In the genomic region with DNA sequence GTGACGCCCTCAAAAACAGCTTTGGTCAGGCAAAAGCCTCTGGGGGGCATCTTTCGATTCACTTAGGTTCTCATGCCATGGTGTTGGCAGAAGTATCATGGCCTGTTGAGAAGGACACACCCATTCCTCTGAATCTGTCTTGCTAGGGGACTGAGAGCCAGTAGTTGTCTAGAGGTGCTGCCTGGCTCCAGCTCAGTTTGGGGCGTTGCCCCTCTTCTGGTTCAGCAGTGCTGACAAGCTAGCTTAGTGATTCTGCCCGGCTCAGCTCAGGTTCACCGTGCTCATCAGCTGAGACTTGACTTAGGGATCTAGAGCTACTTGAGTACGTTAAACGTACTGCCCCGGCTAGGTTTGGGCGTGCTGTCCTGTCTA, we compare ENCODE assay signal across 8 mouse cellular contexts. TPM values are rescaled to one million over a fixed set of nuclear protein-coding genes. Genes with fewer than 3 reads are reported as not detected.
DNase-seq lines count a peak whose midpoint lies in the region; ATAC-seq and TF ChIP-seq lines count a peak whose summit lies in the region.

No protein-coding gene starts in this region.

- ATAC-seq in kidney, postnatal 0 days (replicated peaks; ENCODE audit: low FRiP score, low read depth) = no peak
- no peak for ATAC-seq in embryonic facial prominence, embryonic 11.5 days (replicated peaks; ENCODE audit: insufficient number of reproducible peaks, low FRiP score, low TSS enrichment, low read depth)
- ATAC-seq in intestine, embryonic 16.5 days = peak; percentile 30
- peak; percentile 60 for ATAC-seq in monocyte, adult 5-6 weeks (replicated peaks; ENCODE audit: insufficient number of reproducible peaks, low FRiP score, low TSS enrichment, poor library complexity, severe bottlenecking)

- peak overlapping the region; percentile 61 for H3K4me3 ChIP-seq in kidney, postnatal 0 days (replicated peaks; ENCODE audit: low read depth, low read length)
- peak overlapping the region; percentile 60 for H3K4me3 ChIP-seq in embryonic facial prominence, embryonic 11.5 days (ENCODE audit: low read depth, low read length)
- H3K4me3 ChIP-seq in intestine, embryonic 16.5 days (ENCODE audit: low read length) = peak overlapping the region; percentile 64

- peak overlapping the region; percentile 88 for H3K4me2 ChIP-seq in kidney, postnatal 0 days (ENCODE audit: low read length)
- H3K4me2 ChIP-seq in embryonic facial prominence, embryonic 11.5 days (ENCODE audit: low read depth, low read length) = peak overlapping the region; percentile 97
- H3K4me2 ChIP-seq in intestine, embryonic 16.5 days (ENCODE audit: low read depth, low read length) = peak overlapping the region; percentile 89

- peak; percentile 11 for DNase-seq in kidney, postnatal 0 days (ENCODE audit: low spot score)
- DNase-seq in kidney, postnatal 25 days = no peak
- no peak for DNase-seq in embryonic facial prominence, embryonic 11.5 days (ENCODE audit: low spot score)
- DNase-seq in adrenal gland, postnatal 25 days = no peak
- DNase-seq in frontal cortex, postnatal 36 days (ENCODE audit: low spot score in 2 of 2) = no peak
- no peak for DNase-seq in kidney, adult 9 months

- no peaks in the 10 kb centered on the region for H3K27me3 ChIP-seq in kidney, postnatal 0 days (ENCODE audit: insufficient read depth, low read length)
- peaks cover 3% of the 10 kb centered on the region for H3K27me3 ChIP-seq in embryonic facial prominence, embryonic 11.5 days (ENCODE audit: control insufficient read depth, insufficient read depth, low read length)
- H3K27me3 ChIP-seq in intestine, embryonic 16.5 days (replicated peaks; ENCODE audit: control insufficient read depth, insufficient read depth, low read length) = no peaks in the 10 kb centered on the region; the same call in 1 of the 2 replicates

- no peak overlapping the region for H3K27ac ChIP-seq in kidney, postnatal 0 days
- no peak overlapping the region for H3K27ac ChIP-seq in embryonic facial prominence, embryonic 11.5 days (replicated peaks; ENCODE audit: low read depth, low read length)
- H3K27ac ChIP-seq in intestine, embryonic 16.5 days (ENCODE audit: low read length) = peak overlapping the region; percentile 70; the same call in 1 of the 2 replicates

- no peaks in the 10 kb centered on the region for H3K9me3 ChIP-seq in kidney, postnatal 0 days (replicated peaks; ENCODE audit: low read length)
- no peaks in the 10 kb centered on the region for H3K9me3 ChIP-seq in embryonic facial prominence, embryonic 11.5 days (replicated peaks; ENCODE audit: control insufficient read depth, low read length)
- H3K9me3 ChIP-seq in intestine, embryonic 16.5 days (ENCODE audit: control insufficient read depth, low read length) = no peaks in the 10 kb centered on the region

- peak overlapping the region; percentile 51 for H3K9ac ChIP-seq in kidney, postnatal 0 days (ENCODE audit: low read depth, low read length)
- H3K9ac ChIP-seq in embryonic facial prominence, embryonic 11.5 days (replicated peaks; ENCODE audit: low read length) = peak overlapping the region; percentile 62; the same call in 1 of the 2 replicates
- peak overlapping the region; percentile 70 for H3K9ac ChIP-seq in intestine, embryonic 16.5 days (ENCODE audit: low read depth, low read length)

- WGBS in kidney, postnatal 0 days = 17% methylated on average over 9 of the region's 9 CpGs
- WGBS in embryonic facial prominence, embryonic 11.5 days = 21% methylated on average over 9 of the region's 9 CpGs
- 23% methylated on average over 9 of the region's 9 CpGs for WGBS in intestine, embryonic 16.5 days

- H3K36me3 ChIP-seq in kidney, postnatal 0 days (ENCODE audit: insufficient read depth, low read length) = no peaks in the 10 kb centered on the region
- no peaks in the 10 kb centered on the region for H3K36me3 ChIP-seq in embryonic facial prominence, embryonic 11.5 days (replicated peaks; ENCODE audit: control insufficient read depth, insufficient read depth, low read depth, low read length)
- H3K36me3 ChIP-seq in intestine, embryonic 16.5 days (ENCODE audit: control insufficient read depth, insufficient read depth, low read length) = no peaks in the 10 kb centered on the region

- no peak for TF ChIP-seq CTCF in kidney, postnatal 0 days (IDR thresholded peaks at IDR 0.05; ENCODE audit: low read depth)

- H3K4me1 ChIP-seq in kidney, postnatal 0 days (replicated peaks; ENCODE audit: insufficient read depth, low read length) = no peaks in the 10 kb centered on the region
- no peaks in the 10 kb centered on the region for H3K4me1 ChIP-seq in embryonic facial prominence, embryonic 11.5 days (ENCODE audit: control insufficient read depth, insufficient read depth, low read length)
- H3K4me1 ChIP-seq in intestine, embryonic 16.5 days (ENCODE audit: control insufficient read depth, insufficient read depth, low read length) = peaks cover 4% of the 10 kb centered on the region; the same call in 1 of the 2 replicates

RNA-seq across cellular contexts. Expression of a gene that starts 0.5 kb away (rescaled TPM):
- 3.3 and 3.8 TPM in 2 replicates for polyA plus RNA-seq in kidney, postnatal 0 days (2015; fragmentation: Nextera tagmentation; extraction: Ambion mirVana)
- polyA plus RNA-seq in embryonic facial prominence, embryonic 11.5 days (2014; fragmentation: Nextera tagmentation; extraction: Ambion mirVana) = 2.6 and 2.9 TPM in 2 replicates
- polyA plus RNA-seq in intestine, embryonic 16.5 days (2015; fragmentation: Nextera tagmentation; extraction: Ambion mirVana) = 2.7 and 2.9 TPM in 2 replicates
- 284 to 318 TPM (median 288 TPM) in 3 replicates for total RNA-seq in monocyte, adult 5-6 weeks (2017)
- 3.1 and 3.4 TPM in 2 replicates for total RNA-seq in adrenal gland, postnatal 25 days (2021)

RNA-seq across cellular contexts. Expression of a gene that starts 51.4 kb away (rescaled TPM):
- 0.04 and 0.08 TPM in 2 replicates for polyA plus RNA-seq in kidney, postnatal 0 days (2015; fragmentation: Nextera tagmentation; extraction: Ambion mirVana)
- polyA plus RNA-seq in embryonic facial prominence, embryonic 11.5 days (2014; fragmentation: Nextera tagmentation; extraction: Ambion mirVana) = 0.14 and 0.22 TPM in 2 replicates
- polyA plus RNA-seq in intestine, embryonic 16.5 days (2015; fragmentation: Nextera tagmentation; extraction: Ambion mirVana) = 0.46 and 0.47 TPM in 2 replicates
- total RNA-seq in monocyte, adult 5-6 weeks (2017) = 0.19 to 1.4 TPM (median 1.4 TPM) in 3 replicates
- total RNA-seq in adrenal gland, postnatal 25 days (2021) = 4.9 and 5.8 TPM in 2 replicates

Comparison
In these comparisons a context has a peak if more than half of its experiments do, and no peak if none do; other contexts are left out.
1. ATAC-seq: peak in intestine, embryonic 16.5 days (single experiment) and monocyte, adult 5-6 weeks (single experiment); none in kidney, postnatal 0 days (single experiment) and embryonic facial prominence, embryonic 11.5 days (single experiment).
2. Peak in every context shown above with its lines, with median percentiles within 50 percentile points of each other: H3K4me2 ChIP-seq, H3K4me3 ChIP-seq and H3K9ac ChIP-seq.